Mouse (Mus musculus) frontal cortex, adult (tissue): ENCODE results near the gene Aatf.
"Not testable (repeated sequence)": the region's sequence is repeated elsewhere in the genome, so short reads cannot be mapped to it uniquely, and the experiment has no call there.

Experiments used
- ATAC-seq: cut with Nextera tagmentation; 2 replicates; pipeline ENCODE4 v1.9.2; 2017; ENCODE audit warnings: mild to moderate bottlenecking, moderate library complexity, mixed read lengths; ENCODE audit not compliant: low TSS enrichment

Gene Aatf

GRCm38 (mm10) chr11:84442554-84443331 lies 70.6 kb downstream of the Aatf start:
- no peak for ATAC-seq

DNA sequence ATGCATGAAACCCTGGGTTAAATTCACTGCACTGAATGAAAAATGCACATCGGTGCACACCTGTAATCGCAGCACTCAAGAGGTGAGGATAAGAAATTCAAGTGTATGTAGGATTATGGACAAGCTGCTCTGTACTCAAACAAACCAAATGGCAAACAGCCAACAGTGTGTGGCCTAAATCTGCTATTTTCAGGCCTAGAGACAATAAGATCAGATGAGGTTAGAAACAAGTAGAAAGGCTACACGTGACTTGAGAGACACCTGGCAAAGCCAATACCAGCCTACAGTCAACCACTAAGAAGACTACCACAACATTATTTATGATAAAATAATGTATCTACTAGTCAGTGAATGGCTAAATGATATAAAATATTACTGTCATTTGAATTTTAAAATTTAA lies 72.9 kb downstream of the Aatf start:
- ATAC-seq = no peak

DNA sequence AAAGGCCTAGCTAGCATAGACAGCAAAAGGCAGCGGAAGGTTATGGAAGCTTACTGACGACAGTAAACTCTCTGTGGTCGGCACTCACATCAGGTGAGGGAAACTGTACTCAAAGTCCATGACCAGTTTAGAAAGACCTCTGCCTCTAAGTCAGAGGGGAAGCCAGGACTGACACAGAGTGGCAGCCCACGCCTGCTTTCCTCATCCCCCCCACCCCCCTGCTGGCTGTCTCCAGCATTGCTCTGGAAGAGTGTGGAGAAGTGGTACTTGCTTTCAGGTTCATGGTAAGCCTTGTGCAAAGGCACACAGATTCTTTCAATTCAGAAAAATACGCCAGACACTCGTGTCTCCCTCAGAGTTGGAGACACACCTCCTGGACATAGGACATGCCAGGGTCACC lies 78.4 kb downstream of the Aatf start:
- no peak for ATAC-seq

DNA sequence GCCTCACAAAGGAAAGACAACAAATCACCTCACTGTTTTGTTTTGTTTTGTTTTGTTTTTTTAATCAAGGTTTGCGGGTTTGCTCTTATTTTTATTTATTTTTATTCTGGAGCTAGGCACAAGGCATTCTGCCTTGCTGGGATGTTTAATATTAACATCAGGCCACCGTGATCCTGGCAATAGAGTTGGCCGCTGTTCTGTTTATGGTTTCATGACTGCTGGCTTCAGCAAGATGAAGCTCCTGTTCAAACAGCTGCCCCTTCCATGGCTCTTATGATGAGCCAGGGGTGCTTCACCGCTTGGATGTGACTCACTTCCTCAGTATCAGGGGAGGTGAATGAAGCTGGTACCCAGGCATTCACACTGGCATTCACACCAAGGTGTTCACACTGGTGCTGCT lies 83.0 kb downstream of the Aatf start:
- ATAC-seq = no peak

DNA sequence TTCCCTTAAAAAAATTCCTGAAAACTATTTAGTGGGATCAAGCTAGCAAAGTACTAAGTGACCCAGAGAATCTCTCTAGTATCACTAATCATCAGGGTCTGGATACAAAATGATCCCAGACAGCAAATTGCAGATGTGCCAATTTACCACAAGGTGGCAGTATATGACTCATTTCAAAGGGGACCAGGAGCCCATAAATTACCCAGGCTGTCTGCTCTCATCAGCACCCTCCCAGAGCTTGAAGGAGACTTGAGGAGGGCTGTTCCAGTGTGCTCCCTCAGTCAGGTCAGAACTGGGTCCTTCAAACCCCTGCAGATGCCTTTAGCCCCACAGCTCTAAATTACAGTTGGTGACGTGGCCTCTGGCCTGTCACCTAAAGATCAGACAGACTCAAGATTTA lies 83.7 kb downstream of the Aatf start:
- peak; percentile 84 for ATAC-seq

DNA sequence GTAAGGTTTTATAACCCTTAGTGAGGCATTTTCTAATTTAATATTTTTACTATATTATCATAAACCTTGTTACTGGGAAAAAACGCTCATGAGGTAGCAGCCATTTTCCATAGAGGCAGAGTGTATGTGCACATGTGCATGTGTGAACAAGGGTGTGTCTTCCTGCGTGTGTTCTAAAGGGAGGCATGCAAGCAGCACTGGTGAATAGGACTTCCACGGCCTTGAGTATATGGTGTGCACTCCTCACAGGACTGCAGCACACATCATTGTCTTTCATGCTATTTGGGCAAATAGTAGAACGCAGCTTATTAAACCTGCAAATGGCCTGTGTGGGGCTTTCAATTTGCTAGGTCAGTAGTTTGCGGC lies 86.7 kb downstream of the Aatf start:
- ATAC-seq = no peak

GRCm38 (mm10) chr11:84425736-84426632 lies 87.3 kb downstream of the Aatf start:
- no peak for ATAC-seq

DNA sequence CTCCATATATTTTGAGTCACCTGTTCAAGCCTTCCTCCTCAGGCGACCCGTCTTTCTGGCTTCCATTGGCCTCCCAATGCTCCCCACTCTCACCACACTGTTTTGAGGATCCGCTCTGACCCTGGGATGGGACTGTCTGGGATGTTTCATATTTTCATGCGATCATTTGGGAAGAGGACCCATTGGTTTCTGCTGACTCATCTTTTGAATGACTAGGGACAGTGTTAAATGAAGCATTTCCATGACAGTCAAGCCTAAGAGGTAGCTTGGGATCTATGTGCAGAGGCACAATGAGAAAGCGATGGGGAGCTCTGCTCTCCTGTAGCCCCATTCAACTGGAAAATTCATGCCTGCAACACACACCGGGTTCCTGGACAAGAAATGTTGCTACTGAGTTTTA lies 92.5 kb downstream of the Aatf start:
- no peak for ATAC-seq

DNA sequence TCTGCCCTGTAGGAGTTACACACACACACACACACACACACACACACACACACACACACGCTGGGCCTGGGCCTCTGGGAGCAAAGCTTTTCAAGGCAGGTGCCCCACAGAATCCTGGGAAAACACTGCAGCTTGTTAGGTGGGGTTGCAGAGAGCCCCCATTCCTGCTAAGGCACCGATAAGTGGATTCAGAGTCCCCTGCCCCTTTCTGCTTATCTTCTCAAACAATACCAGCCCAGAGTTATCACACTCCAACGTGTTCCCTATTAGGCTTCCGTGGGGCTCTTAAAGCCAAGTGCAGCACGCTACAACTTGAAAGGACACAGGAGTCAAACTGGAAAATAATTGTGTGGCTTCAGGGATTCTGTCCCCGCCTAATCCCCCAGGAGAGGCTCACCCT lies 100.2 kb downstream of the Aatf start:
- no peak for ATAC-seq

DNA sequence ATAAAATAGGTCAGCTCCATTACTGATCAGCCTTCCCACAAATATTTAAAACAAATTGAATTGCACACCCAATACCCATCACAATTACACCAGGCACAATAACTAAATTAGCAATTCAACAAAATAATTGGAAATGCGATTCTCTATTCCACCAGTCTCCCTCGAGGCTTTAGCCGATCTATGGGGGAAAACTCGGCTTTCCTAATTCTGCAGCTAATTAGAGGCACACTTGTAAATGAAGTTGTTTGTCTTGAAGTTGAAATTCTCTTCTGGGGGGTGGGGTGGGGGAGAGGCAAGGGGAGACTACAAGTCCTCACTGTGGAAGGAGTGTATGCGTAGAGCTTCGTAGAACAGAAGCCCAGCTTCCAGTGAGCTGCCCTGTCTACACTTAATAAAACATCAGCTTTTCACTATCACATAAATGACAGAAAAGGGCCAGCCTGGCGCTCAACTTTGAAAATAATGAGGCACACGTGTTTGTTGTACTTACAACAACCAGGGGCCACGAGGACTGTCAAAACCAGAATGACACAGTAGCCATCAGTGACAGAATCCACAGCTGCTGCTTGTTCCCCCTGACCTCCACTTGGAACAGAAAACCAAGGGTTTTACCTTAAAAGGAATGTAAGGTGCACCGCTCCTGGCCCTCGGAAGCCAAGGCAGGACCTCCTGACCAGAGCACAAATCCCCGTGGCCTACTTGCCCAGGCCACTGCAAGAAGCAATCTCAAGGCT lies 101.0 kb downstream of the Aatf start:
- no peak for ATAC-seq

DNA sequence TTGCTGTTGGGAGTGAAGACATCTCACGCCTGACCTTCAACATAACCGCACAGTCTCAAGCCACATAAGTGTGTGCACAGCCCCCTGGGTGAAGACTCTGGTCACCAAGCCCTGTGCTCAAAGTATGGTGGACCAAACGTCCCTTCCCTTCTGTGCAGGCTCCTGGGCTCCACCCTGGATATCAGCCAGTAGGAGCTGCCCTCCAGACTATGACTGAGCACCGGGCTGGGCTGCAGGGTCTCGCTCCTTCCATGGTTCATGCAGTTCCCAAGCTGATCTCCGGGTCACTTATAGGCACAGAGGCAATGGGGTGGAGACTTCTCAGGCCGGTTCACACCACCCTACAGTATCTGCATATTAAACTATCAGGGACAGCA lies 101.7 kb downstream of the Aatf start:
- ATAC-seq = no peak

DNA sequence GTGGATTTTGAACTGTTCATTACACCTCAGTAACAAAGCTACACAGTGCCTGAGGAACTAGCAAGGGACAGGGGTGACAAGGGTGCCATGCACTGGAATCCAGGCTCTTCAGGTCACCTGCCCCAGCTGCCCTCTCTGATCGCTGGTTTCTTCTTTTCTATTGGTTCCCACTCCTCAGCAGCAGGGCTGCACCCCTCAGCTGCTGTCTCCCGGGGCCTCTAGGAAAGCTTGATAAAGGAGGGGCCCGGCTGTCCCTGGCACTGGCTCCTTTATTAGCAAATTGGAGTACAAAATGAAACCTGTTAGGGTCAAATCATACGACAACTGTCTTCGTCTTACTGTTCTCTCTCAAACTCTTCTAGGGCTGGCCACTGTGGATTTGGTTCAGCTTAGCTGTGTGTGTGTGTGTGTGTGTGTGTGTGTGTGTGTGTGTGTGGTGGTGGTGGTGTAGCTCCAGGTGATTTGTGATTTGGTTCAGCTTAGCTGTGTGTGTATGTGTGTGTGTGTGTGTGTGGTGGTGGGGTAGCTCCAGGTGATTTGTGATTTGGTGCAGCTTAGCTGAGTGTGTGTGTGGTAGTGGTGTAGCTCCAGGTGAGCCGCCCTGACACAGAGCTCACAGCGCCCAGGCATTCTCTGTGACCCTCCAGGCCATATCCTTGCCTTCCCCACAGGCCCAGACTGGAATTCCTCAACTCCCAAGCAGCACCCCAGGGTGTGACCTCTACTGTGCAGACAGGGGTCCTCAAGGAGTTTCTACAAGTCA lies 102.3 kb downstream of the Aatf start:
- no peak for ATAC-seq

DNA sequence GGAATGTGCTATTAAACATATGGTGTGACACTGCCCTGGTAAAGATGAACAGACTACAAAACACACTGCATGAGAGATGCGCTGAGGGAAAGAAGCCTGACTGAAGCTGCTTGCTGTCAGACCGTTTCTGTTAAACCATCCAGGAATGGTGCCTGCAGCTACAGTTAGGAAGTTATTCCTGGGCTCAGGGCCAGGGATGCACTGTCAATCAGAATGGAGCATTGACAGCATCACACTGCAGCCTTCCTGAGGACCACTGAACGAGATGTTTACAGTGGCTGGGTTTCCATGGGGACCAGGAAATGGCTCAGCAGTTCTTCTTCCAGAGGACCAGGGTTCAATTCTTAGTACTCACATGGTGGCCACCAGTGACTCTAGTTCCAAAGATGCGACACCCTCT lies 102.9 kb downstream of the Aatf start:
- ATAC-seq = no peak

GRCm38 (mm10) chr11:84406733-84407132 lies 106.6 kb downstream of the Aatf start:
- ATAC-seq = no peak

DNA sequence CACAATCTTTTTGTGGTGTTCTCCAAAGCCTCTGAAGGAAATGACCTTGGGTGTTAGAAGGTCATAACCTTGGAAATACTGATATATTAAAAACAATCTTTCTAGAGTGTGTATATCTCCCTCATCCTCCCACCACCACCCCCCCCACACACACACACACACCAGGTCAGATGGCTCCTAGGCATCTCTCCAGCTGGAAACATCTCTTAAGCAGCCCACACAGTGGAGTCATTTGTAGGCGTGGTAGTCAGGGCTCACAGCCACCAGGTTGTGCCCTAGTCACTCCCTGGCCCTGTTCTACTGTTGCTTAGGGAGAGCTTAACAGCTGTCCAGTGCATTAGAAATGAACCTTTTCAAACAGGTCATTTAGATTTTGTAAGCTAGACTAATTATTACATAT lies 118.3 kb downstream of the Aatf start:
- ATAC-seq = no peak

- ATAC-seq = no peak
Observed at GRCm38 (mm10) chr11:84393571-84393970, 119.8 kb downstream of the Aatf start.

GRCm38 (mm10) chr11:84392066-84392465 lies 121.3 kb downstream of the Aatf start:
- not testable (repeated sequence) for ATAC-seq

DNA sequence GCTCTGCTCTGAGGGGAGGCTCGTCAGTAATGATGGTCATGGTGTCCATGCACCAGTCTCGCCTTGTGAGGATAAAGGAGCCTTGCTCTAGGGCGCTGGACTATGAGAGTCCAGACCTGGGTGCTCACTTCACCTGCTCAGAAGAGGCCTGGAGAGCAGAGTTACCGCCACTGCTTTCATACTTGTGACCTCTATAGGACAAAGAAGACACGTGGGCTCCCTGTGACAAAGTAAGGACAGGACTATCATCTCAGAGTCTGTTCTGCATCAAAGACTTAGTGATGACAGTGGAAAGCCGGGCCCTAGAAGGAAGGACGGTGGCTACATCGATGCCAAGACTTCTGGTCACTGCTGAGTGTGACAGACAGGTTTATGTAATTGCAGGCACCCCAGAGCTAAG lies 122.2 kb downstream of the Aatf start:
- no peak for ATAC-seq

DNA sequence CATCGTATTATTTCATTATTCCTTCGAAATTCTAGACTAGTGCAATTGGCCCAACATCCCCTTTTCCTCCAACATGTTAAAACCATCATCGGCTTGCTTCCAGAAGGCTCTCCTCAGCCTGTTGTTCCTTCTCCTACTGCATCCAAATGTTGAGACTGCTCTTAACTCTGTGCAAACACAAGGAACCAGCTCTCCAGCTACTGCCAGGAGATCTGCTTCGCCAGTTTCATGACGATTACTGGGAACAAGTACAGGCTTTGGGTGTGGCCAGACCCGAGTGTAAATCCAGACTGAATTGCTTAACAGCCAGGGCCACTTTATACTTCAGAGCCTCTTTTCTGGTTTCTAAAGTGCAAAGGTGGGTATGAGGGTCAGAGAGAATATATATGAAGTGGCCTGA lies 124.0 kb downstream of the Aatf start:
- ATAC-seq = no peak

DNA sequence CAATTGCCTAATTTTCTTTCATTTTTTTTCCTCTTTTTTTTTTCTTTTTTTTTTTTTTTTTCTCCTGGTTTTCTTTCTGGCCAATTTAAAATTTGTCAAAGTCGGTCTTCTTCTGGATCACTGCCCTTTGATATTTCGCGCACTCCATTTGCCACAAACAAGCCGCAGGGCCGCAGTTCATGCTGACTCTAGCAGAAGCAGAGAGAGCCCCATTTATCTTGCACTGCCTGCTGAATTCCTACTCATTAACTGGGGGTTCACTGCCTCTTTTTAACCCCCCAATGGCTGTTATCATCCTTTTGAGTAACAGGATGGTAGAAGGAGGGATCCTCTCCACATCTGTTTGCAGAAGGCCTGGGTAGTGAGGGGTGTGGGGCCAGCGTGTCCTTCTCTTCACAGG lies 129.4 kb downstream of the Aatf start:
- ATAC-seq = no peak

- no peak for ATAC-seq
Observed at GRCm38 (mm10) chr11:84382450-84382849, 130.9 kb downstream of the Aatf start.
